Mouse (Mus musculus) yolk sac, embryonic 10.5 days (tissue): ENCODE measurements at regions not wholly inside any gene's neighbourhood (a gene's known extent, or its start where the extent isn't known, plus 50 kb on each side); places are given as distances from the start of the nearest gene placed in this dataset.

Experiments used
- DNase-seq: peaks from one replicate; pipeline ENCODE4 v3.0.0-alpha.2; 2017; ENCODE audit warnings: low spot score

DNA sequence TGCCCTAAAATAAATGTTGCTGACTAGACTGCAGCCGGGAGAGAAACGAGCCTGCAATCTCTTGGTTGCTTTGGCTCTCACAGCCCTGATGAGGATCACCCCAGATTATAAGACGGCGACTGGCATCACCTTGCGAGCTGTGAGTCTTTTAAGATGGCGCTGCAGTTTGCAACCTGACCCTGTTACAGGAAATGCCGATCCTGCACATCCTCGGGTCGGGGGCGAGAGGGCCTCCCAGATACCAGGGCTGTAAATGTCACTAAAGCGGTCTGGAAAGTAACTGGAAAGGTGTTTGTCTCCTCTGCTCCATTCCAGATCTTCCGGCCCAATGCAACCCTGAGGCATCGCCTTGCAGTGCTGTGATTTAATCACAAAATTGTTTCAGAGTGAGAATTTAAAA, 53.4 kb downstream of the Cartpt start:
- peak; percentile 37 for DNase-seq

DNA sequence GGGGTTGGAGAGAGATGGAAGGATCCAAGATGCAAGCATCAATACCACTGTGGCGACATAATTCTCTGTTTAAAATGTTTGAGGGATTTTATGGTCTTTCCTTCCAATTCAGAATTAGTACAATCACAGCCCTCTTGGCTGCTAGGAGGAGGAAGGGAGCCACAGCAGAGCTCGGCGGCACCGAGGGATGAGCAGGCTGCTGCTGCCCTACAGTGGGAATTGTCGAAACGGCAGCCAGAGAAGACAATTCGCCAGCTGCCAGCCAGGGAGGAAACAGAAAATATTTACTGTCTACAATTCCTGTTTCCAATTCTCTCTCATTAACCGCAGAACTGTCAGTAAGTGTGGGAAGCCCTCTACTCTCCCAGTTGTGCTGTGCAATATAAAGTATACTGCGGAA, 58.3 kb downstream of the Cartpt start:
- DNase-seq: no peak

DNA sequence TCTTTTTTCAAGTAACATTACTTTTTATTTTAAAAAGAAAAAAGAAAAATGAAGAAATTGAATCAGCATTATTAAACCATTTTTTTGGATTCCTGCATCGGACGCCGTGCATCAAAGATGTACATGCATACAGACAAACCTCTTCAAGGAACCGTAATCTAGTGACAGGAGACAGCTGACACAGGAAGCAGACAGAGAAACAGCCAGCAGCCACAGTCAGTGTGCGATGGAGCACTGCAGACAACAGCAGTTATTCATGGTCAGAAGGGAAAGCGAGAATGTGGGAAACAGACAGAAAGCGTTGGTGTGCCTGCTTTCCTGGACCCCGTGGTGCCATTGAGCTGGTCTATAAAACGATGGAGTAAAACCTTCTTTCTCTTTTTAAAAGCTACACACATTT, 61.4 kb downstream of the Cartpt start:
- DNase-seq: no peak

DNA sequence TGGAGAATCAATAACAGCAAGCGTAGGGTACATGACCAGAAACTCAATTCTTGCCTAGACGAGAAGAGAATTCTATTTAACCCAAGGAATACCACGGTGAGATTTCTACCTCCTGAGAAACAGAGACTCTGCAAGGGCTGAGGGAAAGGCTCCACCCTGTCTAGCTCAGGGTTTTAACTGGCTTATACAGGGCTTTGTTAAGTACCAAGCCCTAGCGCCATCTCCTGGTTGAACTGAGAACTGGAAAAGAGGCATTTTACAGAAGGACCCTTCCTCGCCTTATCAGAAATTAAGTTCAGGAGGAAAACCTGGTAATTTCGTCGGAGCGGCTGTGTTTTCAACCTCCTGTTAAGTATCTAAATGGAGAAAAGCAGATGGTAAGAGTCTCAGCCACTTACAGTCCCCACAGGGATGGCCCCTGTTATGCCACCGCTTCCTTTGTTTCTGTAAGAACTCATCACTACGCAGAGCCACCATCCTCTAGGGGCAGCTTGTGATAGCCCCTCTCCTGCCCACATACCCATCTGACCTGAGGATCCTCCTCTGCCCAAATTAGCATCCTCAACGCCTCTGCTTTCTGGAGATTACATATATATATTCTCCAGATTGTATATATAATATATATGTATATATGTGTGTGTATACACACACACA, 63.0 kb downstream of the Cartpt start:
- peak; percentile 32 for DNase-seq

DNA sequence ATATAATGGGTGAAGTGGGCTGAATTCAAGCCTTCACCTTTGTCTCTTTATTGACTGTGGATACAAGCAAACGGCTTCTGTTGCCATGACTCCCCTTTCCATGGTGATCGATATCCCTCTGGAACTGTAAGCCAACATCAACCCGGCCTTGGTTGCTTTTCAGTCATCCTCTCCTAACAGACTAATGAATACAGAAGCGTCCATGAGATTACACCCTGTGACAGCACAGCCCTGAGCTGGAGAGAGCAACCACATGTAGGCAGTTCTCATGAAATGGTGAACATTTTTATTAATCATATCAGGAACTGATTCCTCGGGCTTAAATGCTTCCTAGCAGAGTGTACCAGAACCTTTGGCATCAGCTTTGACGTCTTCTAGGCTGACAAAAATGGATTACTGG, 63.7 kb downstream of the Cartpt start:
- no peak for DNase-seq

DNA sequence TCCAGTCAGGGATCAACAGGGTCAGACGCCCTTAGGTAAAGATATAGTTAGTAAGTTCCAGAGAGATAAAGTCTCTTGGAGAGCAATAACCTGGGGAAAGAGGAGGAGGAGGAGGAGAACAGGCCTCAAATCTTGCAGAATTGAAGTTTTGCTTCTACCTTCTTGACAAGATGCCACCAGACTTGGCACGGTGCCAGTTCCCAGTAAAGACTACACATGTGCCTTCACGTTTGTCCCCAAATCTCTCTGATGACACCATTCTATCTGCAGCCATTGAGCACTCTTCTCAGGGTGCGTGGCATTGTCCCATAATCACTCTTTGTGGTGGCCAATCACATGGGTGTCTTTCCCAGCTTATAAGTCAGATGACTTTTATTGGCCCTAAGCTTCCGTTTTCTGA, 64.3 kb downstream of the Cartpt start:
- DNase-seq: no peak

DNA sequence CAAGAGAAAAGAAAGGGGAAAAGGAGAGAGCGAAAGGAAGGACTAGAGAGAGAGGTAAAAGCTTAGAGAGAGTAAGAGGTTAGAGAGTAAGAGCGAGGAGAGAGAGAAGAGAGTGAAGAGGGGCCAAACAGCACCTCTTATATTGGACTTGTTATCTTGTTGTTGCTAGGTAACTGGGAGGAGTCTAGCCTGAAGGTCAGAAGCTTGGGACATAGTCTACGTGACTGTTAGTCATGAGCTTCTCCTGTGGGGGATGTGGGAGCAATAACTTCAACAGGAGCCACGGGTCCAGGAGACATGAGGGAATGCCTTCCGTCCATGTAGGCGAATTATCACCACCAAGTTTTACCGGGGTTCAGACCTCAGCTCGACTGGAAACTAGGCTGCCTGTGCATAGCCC, 65.4 kb downstream of the Cartpt start:
- DNase-seq: no peak

DNA sequence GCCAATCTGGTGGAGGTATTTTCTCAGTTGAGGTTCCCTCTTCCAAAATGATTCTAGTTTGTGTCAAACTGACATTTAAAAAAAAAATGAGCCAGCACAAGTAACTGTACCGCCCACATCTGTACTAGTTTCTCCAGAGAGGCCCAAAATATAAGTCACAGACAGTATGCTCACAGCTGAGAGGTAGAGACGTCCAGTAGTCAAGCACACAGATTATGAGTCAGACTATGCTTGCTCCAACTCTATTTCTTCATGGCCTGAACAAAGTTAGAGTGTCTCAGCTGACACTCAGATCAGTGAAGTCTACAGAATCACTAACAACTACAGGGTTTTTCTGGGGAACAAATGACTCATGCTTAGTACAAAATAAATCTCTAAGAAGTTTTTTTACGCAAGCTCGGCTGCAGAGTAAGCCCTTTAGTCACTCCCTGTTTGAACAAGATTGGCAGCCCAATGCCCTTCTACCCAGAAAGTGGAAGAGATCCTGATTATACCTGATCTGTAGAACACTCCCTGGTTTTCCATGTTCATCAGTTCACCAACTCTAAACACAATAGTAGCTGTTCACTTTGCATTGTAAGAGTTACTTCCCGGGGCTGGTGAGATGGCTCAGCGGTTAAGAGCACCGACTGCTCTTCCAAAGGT, 70.7 kb downstream of the Cartpt start:
- no peak for DNase-seq

DNA sequence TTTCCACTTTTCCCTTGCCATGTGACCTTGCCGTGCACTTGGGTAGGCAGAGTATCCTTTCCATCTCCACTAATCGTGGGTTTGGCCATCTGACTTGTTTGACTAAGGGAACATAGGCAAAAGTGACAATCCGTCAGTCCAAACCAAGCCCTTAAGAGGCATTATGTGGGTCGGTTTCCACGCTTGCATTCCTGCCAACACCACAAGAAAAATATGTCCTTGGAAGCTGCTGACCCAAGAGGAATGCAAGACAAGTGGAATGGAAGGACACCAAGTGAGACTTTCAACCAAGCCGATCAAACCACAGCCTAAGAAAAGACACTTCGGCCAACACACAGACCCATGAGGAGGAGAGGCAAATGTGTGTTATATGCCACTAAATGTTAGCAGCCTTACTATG, 73.3 kb downstream of the Cartpt start:
- no peak for DNase-seq

DNA sequence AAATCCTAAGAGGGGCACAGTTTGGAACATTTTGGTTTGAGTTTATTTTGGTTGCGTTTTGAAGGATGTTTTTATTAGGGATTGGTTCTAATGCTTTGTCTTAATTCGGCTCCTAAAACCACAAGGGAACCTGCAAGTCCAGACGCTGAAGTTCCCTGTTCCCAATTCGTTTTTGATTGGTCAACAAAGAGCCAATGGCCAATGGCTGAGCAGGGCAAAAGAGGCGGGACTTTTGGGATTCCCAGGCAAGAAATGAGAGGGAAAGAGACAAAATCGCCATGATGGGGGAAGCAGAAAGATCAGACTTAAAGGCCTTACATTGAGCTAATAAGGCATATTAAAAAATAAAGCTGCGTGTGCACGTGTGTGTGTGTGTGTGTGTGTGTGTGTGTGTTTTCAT, 76.3 kb downstream of the Cartpt start:
- no peak for DNase-seq

DNA sequence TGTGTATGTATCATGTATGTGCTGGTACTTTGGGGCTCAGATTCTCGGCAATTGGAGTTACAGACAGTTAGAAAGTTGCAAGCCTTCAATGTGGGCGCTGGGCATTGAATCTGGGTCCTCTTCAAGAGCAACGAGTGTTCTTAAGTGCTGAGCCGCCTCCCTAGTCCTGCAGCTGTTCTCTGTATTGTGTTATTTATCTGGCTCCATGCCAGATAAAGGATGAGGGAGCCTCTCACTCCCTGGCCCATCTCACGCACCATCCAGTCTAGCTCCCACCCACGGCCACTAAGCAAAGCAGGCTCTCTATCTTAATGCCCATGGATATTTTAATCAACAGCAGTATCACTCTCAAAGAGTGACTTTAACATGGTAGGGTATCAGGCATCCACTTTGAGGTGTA, 84.2 kb downstream of the Cartpt start:
- no peak for DNase-seq

DNA sequence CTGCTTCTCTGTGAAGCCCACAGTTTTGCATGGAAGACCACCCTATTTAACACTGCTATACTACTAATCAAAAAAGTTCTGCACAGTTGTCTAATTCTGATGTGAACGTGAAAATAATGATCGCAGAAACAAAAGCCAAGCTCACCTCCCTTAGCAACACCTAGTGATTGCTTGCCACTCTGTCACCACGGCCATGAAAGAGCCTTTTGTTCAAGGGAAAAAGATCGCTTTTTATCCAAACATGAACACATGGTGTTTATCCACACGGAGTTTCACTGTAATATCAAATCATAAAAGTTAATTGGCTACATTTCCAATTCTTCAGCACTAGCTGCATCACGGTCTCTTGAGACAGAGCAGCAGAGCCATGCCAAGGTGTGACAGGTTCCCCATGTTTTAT, 85.1 kb downstream of the Cartpt start:
- DNase-seq: no peak

DNA sequence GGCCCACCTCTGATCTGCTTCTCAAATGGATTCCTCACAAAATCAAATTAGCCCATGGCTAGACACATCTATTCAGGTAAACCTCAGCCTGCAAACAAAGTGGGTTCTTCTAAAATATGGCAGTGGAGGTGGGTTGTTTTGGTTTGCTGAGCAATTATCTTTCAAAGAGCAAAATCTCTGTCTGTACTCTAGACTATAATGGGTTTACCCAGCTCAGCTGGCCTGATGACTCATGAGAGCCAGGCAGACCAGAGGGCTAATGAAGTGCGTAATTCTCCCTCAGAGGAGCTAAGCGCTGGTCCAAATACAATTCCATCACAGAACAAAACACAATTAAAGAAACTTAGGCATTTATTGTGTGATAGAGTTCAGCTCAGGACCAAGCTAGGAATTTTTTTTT, 86.1 kb downstream of the Cartpt start:
- DNase-seq: no peak

DNA sequence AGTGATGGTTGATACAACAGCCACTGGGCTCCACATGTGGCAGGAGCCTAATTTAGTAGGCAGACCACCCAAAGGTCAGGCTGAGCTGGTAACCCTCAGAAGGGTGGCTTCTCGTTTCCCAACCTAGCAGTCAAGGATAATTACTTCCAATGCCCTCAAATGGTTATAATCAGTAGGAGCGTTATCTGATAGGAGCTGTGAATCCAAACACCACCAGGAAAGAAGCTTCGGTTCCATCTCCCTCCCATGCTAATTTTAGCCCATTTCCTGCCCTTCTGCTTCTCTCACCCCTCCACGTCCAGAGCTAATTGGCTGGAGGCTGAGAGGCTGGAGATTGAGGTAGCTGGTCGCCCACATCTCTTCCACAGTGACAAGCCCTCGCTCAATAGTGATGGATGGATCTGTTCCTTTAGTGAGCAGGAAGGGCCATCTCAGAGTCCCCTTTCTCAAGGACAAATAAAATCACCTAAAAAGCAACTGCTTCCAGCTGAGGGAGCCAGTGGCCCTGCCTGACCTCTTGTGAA, 86.8 kb downstream of the Cartpt start:
- DNase-seq: no peak

DNA sequence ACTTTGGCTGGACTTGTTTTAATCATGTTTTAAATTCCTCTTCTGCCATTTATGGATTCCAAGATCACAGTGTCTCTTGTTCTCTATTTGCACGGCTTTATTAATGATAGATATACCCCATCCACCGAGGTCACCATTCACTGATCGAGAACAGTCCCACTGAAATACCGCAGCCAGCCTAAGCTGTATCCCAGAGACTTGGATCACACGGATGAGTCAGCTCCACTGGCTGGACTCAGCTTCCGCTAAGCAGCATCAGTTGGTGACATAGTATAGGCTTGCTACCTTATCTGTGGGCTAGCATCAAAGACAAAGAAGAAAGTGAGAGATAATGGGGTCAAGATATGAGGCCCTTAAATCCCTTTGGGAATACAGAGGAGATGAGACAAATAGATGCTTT, 106.4 kb downstream of the Cartpt start:
- DNase-seq: no peak

DNA sequence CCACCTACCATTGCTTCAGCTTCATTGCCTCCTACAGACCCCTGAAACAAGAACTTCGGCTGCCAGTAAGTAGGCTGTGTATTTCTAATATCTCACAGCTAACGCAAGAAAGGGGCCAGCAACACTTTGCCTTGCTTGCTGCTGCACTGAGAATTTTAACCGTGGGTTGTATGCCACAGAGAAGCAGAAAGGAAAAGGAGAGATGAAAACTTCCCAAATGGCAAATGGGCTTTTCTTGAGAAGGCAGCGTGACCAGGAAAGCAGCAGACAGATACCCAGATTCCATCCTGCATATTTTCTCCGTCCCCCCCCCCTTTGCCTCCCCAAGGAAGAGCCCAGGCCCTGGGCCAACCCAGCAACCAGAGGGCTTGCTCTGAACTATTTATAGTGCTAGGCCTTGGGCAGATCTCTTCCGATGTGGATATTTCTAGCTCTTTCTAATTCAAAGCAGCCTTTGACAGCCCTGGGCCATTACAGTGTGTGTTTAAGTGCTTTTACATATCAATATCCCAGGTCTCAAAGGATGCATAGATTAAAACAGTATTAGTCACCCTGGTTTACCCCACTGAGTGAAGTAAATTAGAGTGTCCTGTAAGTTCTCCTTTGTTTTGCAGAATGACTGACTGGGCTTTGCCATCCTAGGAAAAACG, 107.0 kb downstream of the Cartpt start:
- DNase-seq: peak; percentile 19

DNA sequence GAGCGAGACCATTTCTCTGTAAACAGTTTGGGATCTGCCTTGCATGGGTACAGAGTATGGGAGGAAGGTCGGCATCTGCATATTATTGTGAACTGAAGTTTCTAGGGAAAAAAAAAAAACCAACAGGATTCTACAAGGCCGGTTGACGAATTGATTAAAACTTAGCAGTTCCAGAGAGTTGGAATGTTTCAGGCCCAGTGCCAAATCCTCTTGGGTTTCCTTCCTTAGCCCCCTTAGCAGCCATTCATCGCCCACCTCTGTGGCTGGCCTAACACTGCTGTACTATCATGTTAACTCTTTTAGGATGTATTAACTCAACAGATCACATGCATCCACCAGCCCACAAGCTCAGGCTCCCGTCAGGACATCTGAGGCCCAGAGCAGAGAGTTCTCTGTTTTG, 107.9 kb downstream of the Cartpt start:
- DNase-seq: no peak

DNA sequence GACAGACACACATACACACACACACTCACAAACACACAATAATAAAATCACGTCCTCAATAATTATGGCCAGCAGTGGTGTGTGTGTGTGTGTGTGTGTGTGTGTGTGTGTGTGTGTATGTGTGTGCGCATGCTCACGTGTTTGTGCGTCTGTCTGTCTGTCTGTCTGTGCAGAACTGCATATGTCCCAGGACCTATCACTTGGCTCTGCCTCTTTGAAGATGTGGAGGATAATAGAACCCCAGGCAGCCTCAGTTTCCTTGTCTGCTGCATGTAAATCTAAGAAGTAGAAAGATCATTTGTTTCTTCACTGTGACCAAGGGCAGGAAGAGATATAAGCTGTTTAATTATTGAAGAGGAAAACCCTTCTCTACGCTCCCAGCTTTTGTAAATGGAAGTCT, 109.9 kb downstream of the Cartpt start:
- DNase-seq: no peak

DNA sequence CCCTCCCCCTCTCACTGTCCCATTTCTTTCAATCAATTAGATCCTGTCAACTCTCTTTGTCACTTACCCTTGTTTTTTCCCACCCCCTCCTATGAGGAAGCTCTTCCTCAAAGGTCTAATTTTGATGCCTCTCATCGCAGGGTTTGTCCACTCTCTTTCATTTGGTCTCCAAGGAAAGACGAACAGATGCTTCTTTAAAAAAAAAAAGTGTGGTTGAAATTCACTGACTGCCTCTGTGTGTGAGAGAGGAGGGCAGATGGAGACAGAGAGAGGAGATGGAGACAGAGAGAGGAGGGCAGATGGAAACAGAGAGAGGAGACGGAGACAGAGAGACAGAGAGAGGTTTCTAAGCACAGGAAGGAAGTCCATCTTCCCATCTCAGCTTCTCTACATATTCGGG, 113.1 kb downstream of the Cartpt start:
- DNase-seq: no peak

DNA sequence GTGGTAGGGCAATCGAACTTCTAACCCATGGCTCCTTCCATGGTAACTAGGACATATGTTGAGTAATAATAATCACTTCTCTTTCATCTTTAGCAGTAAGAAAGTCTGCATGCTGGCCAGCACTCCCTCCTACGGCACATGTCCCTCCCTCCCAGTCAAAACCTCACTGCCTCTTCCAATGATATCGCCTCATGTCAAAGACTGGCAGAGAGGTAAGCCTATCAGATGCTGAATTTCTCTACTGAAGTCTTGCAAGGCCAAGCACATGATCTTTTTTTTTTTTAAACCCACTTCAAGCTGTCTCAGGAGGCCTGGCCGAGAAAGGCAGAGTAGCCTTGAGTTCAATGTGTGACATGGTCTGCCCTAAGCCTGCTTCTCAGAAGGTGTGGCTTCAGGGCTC, 115.5 kb downstream of the Cartpt start:
- no peak for DNase-seq

DNA sequence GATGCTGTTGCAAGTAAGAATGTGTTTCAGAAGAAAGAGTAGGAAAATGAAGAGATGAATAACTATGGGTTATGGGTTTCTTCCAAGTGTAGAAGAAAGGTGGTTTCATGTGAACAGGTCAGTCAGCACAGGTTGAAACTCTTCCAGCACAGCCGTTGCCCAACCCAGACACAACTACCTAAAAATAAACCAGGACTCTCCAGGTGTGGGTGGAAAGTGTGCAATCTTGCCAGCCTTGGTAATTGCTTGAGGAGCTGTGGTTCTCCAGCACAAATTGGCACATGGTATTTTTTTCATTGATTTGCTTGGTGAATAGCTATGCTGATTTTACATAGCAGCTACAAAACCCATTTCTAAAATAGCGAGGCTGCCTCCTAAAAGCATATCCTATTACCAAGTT, 116.6 kb downstream of the Cartpt start:
- no peak for DNase-seq

DNA sequence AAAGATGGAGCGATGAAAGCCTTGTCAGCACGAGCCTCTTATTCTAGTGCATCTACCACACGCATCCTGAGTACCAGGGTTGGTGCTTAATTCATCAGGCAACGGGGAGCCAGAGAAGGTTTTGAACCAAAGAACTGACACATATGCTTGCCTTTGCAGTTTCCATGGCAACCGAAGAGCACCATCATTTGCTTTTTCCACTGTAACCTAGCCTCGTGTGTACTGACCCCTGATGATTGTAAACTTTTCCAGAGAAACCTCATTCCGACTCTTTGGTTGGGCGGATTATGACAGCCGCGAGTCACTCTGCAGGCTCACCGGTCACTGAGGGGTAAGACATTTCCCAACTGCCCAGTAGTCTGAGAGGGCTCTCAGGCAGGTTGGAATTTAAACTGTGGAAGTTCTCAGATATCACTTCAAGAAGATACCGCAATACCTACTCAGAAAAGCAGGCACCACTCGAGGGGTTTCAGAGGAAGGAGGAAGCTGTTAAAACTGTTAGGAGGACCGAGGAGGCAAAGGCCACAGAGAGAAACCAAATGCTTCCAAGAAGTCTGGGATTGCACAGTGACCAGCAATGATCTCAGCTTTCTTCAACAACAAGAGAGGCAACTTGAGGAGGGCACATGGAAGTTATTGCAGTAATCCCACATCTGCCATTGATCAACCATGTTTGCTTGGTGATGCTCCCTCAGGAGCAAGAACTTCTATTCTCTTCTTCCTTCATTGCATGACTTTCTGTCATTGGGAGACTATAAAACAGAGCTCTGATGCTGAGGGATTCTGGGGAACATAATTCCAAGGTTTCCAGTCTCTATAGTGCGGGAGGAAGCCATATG, 117.8 kb downstream of the Cartpt start:
- no peak for DNase-seq

DNA sequence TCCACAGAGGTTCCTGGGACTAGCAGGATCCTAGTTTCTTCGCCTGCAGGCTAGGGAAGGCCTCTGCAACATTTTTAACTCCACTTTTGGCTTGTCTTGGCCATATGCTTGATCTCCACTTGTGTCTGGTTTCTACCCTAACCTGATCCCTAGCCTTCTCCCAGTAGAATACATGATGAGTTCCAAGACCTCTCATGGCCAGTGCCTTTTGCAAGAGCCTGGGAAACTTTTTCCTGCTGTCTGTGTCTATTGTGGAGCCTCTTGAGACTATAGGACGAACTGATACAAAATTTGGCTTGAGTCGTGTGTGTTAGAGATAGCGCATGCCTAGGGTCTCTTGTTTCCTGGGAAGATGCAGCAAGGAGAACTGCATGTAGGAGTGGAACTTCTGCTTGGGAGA, 119.3 kb downstream of the Cartpt start:
- DNase-seq: no peak
